9 mouse cellular contexts compared by ENCODE assay signal in genomic region chr11:79661877-79662545, GRCm38 (mm10).
DNase-seq lines count a peak whose midpoint lies in the region; ATAC-seq and TF ChIP-seq lines count a peak whose summit lies in the region.
"Had no signal": no experiment of that assay in that cellular context is flagged by ENCODE, and none has a peak within 500 bp of the region (broad histone marks: within the 10 kb centered on the region; RNA-seq: fewer than 3 reads in every experiment).

No protein-coding gene starts in this region.

- no peak overlapping the region for H3K9ac ChIP-seq in lung, embryonic 14.5 days
- no peak overlapping the region for H3K9ac ChIP-seq in intestine, embryonic 16.5 days (ENCODE audit: low read depth, low read length)
- H3K9ac ChIP-seq in limb, embryonic 15.5 days: no peak overlapping the region
- H3K9ac ChIP-seq in stomach, embryonic 16.5 days (ENCODE audit: low read length): peak overlapping the region; percentile 3; the same call in 1 of the 2 replicates

- H3K27ac ChIP-seq in lung, embryonic 14.5 days (ENCODE audit: low read depth): no peak overlapping the region
- no peak overlapping the region for H3K27ac ChIP-seq in intestine, embryonic 16.5 days (ENCODE audit: low read length)
- 0 out of 2 replicates have a peak overlapping the region, but pooled peaks have one; percentile 84 for H3K27ac ChIP-seq in limb, embryonic 15.5 days
- H3K27ac ChIP-seq in stomach, embryonic 16.5 days (ENCODE audit: low read length): no peak overlapping the region

- WGBS in lung, embryonic 14.5 days: 61% methylated on average over 6 of the region's 6 CpGs
- 53% methylated on average over 6 of the region's 6 CpGs for WGBS in intestine, embryonic 16.5 days
- 47% methylated on average over 6 of the region's 6 CpGs for WGBS in limb, embryonic 15.5 days
- WGBS in stomach, embryonic 16.5 days: 59% methylated on average over 6 of the region's 6 CpGs

- DNase-seq in lung, embryonic 14.5 days: no peak
- DNase-seq in lung, postnatal 25 days (ENCODE audit: low spot score): no peak
- no peak for DNase-seq in ovary, postnatal 10 days (ENCODE audit: low spot score)
- DNase-seq in spleen, postnatal 4 days (ENCODE audit: low spot score in 2 of 2): no peak
- no peak for DNase-seq in thymus, postnatal 14 days

- ATAC-seq in lung, embryonic 14.5 days (ENCODE audit: insufficient read depth): no peak
- peak; percentile 10; the same call in 1 of the 2 replicates for ATAC-seq in intestine, embryonic 16.5 days
- ATAC-seq in limb, embryonic 15.5 days (ENCODE audit: insufficient number of reproducible peaks, low FRiP score, low TSS enrichment, low read depth): no peak
- ATAC-seq in stomach, embryonic 16.5 days (ENCODE audit: insufficient read depth, low FRiP score): no peak

- H3K4me3 ChIP-seq in lung, embryonic 14.5 days (ENCODE audit: low read depth, low read length): no peak overlapping the region
- no peak overlapping the region for H3K4me3 ChIP-seq in intestine, embryonic 16.5 days (ENCODE audit: low read length)
- H3K4me3 ChIP-seq in limb, embryonic 15.5 days: peak overlapping the region; percentile 62
- no peak overlapping the region for H3K4me3 ChIP-seq in stomach, embryonic 16.5 days (replicated peaks; ENCODE audit: low read length)
- H3K4me3 ChIP-seq: myocyte had no signal

- no peak for TF ChIP-seq CTCF in lung, embryonic 14.5 days (IDR thresholded peaks at IDR 0.05; ENCODE audit: low read depth)

- H3K36me3 ChIP-seq in lung, embryonic 14.5 days (ENCODE audit: insufficient read depth): no peaks in the 10 kb centered on the region
- no peaks in the 10 kb centered on the region for H3K36me3 ChIP-seq in intestine, embryonic 16.5 days (ENCODE audit: control insufficient read depth, insufficient read depth, low read length)
- no peaks in the 10 kb centered on the region for H3K36me3 ChIP-seq in limb, embryonic 15.5 days
- H3K36me3 ChIP-seq in stomach, embryonic 16.5 days (ENCODE audit: control insufficient read depth, insufficient read depth, low read length): no peaks in the 10 kb centered on the region

- peak overlapping the region; percentile 99; the same call in 1 of the 2 replicates for H3K4me2 ChIP-seq in lung, embryonic 14.5 days
- peak overlapping the region; percentile 98 for H3K4me2 ChIP-seq in intestine, embryonic 16.5 days (ENCODE audit: low read depth, low read length)
- peak overlapping the region; percentile 96 for H3K4me2 ChIP-seq in limb, embryonic 15.5 days
- H3K4me2 ChIP-seq in stomach, embryonic 16.5 days (ENCODE audit: low read depth, low read length): no peak overlapping the region

- 0 out of 2 replicates have a peak, but pooled peaks cover 2% of the 10 kb centered on the region for H3K4me1 ChIP-seq in lung, embryonic 14.5 days (ENCODE audit: insufficient read depth)
- peaks cover 13% of the 10 kb centered on the region for H3K4me1 ChIP-seq in intestine, embryonic 16.5 days (ENCODE audit: control insufficient read depth, insufficient read depth, low read length)
- H3K4me1 ChIP-seq in limb, embryonic 15.5 days: peaks cover 49% of the 10 kb centered on the region
- H3K4me1 ChIP-seq in stomach, embryonic 16.5 days (ENCODE audit: control insufficient read depth, insufficient read depth, low read length): peaks cover 10% of the 10 kb centered on the region

- 0 out of 2 replicates have a peak, but pooled peaks cover 9% of the 10 kb centered on the region for H3K27me3 ChIP-seq in lung, embryonic 14.5 days (ENCODE audit: insufficient read depth, low read length)
- no peaks in the 10 kb centered on the region for H3K27me3 ChIP-seq in intestine, embryonic 16.5 days (replicated peaks; ENCODE audit: control insufficient read depth, insufficient read depth, low read length)
- H3K27me3 ChIP-seq in limb, embryonic 15.5 days: no peaks in the 10 kb centered on the region
- 0 out of 2 replicates have a peak, but pooled peaks cover 4% of the 10 kb centered on the region for H3K27me3 ChIP-seq in stomach, embryonic 16.5 days (ENCODE audit: control insufficient read depth, insufficient read depth, low read length)

- H3K9me3 ChIP-seq in lung, embryonic 14.5 days (ENCODE audit: low read depth, low read length): no peaks in the 10 kb centered on the region
- H3K9me3 ChIP-seq in intestine, embryonic 16.5 days (ENCODE audit: control insufficient read depth, low read length): no peaks in the 10 kb centered on the region
- no peaks in the 10 kb centered on the region for H3K9me3 ChIP-seq in limb, embryonic 15.5 days
- no peaks in the 10 kb centered on the region for H3K9me3 ChIP-seq in stomach, embryonic 16.5 days (replicated peaks; ENCODE audit: control insufficient read depth, low read length)
